Comparison of ENCODE assay signal across 8 mouse cellular contexts in genomic region chr2:3331071-3331703, GRCm38 (mm10). TPM values are rescaled to one million over a fixed set of nuclear protein-coding genes. Genes with fewer than 3 reads are reported as not detected.
DNase-seq lines count a peak whose midpoint lies in the region; ATAC-seq and TF ChIP-seq lines count a peak whose summit lies in the region.

No protein-coding gene starts in this region.

- no peak for TF ChIP-seq CTCF in left cerebral cortex, adult 2 months (IDR thresholded peaks at IDR 0.05)

- 88% methylated on average over 5 of the region's 5 CpGs for WGBS in embryonic facial prominence, embryonic 11.5 days
- WGBS in intestine, embryonic 14.5 days = 67% methylated on average over 5 of the region's 5 CpGs

- H3K4me2 ChIP-seq in embryonic facial prominence, embryonic 11.5 days (ENCODE audit: low read depth, low read length) = peak overlapping the region; percentile 69
- H3K4me2 ChIP-seq in intestine, embryonic 14.5 days (ENCODE audit: low read length) = peak overlapping the region; percentile 82

- H3K27ac ChIP-seq in left cerebral cortex, adult 2 months = no peak overlapping the region
- no peak overlapping the region for H3K27ac ChIP-seq in embryonic facial prominence, embryonic 11.5 days (replicated peaks; ENCODE audit: low read depth, low read length)
- no peak overlapping the region for H3K27ac ChIP-seq in intestine, embryonic 14.5 days (ENCODE audit: low read depth)

- H3K9me3 ChIP-seq in embryonic facial prominence, embryonic 11.5 days (replicated peaks; ENCODE audit: control insufficient read depth, low read length) = no peaks in the 10 kb centered on the region
- H3K9me3 ChIP-seq in intestine, embryonic 14.5 days (ENCODE audit: control insufficient read depth, low read length) = no peaks in the 10 kb centered on the region

- intact Hi-C loops in left cerebral cortex, adult 2 months (cut with DNase I) = no loop called here
- intact Hi-C loops in left cerebral cortex, postnatal 10 days (cut with DNase I) = no loop called here

- no peaks in the 10 kb centered on the region for H3K4me1 ChIP-seq in embryonic facial prominence, embryonic 11.5 days (ENCODE audit: control insufficient read depth, insufficient read depth, low read length)
- H3K4me1 ChIP-seq in intestine, embryonic 14.5 days (replicated peaks; ENCODE audit: control insufficient read depth, insufficient read depth, low read length) = peaks cover 15% of the 10 kb centered on the region

- peak overlapping the region; percentile 94 for H3K4me3 ChIP-seq in left cerebral cortex, adult 2 months
- H3K4me3 ChIP-seq in embryonic facial prominence, embryonic 11.5 days (ENCODE audit: low read depth, low read length) = no peak overlapping the region; the same call in 1 of the 2 replicates
- peak overlapping the region; percentile 76 for H3K4me3 ChIP-seq in intestine, embryonic 14.5 days (ENCODE audit: low read depth, low read length)

- no peak for ATAC-seq in embryonic facial prominence, embryonic 11.5 days (replicated peaks; ENCODE audit: insufficient number of reproducible peaks, low FRiP score, low TSS enrichment, low read depth)
- no peak for ATAC-seq in intestine, embryonic 14.5 days (replicated peaks; ENCODE audit: low FRiP score, low TSS enrichment, low read depth)

- no peaks in the 10 kb centered on the region; the same call in none of the 2 replicates for H3K36me3 ChIP-seq in embryonic facial prominence, embryonic 11.5 days (replicated peaks; ENCODE audit: control insufficient read depth, insufficient read depth, low read depth, low read length)
- peaks cover 28% of the 10 kb centered on the region for H3K36me3 ChIP-seq in intestine, embryonic 14.5 days (ENCODE audit: control insufficient read depth, insufficient read depth, low read length)

- H3K9ac ChIP-seq in embryonic facial prominence, embryonic 11.5 days (replicated peaks; ENCODE audit: low read length) = no peak overlapping the region; the same call in 1 of the 2 replicates
- H3K9ac ChIP-seq in intestine, embryonic 14.5 days (ENCODE audit: low read length) = peak overlapping the region; percentile 79

- no peaks in the 10 kb centered on the region for H3K27me3 ChIP-seq in embryonic facial prominence, embryonic 11.5 days (ENCODE audit: control insufficient read depth, insufficient read depth, low read length)
- peaks cover 7% of the 10 kb centered on the region; the same call in 1 of the 2 replicates for H3K27me3 ChIP-seq in intestine, embryonic 14.5 days (replicated peaks; ENCODE audit: control insufficient read depth, insufficient read depth, low read length)

- no peak for DNase-seq in left cerebral cortex, adult 2 months (ENCODE audit: extremely low spot score in 1 of 2, low spot score in 2 of 2)
- no peak for DNase-seq in left cerebral cortex, postnatal 10 days (ENCODE audit: extremely low spot score in 1 of 2, low spot score in 2 of 2)
- DNase-seq in embryonic facial prominence, embryonic 11.5 days (ENCODE audit: low spot score) = no peak
- DNase-seq in intestine, embryonic 14.5 days (ENCODE audit: low spot score) = no peak
- peak; percentile 9 for DNase-seq in naive thymus-derived CD4-positive, alpha-beta T cell, adult 2 months (ENCODE audit: low read depth)
- no peak for DNase-seq in left cerebral cortex, adult 18-20 months (ENCODE audit: low spot score in 2 of 2)
- no peak for DNase-seq in thymus, postnatal 25 days
- no peak for DNase-seq in spleen, postnatal 4 days (ENCODE audit: low spot score in 2 of 2)

RNA-seq across cellular contexts. Expression of gene Rpp38, which starts 1.3 kb away (rescaled TPM):
- total RNA-seq in left cerebral cortex, adult 2 months (2021) = 1 to 10 TPM; 8.3 to 9.0 TPM
- 1 to 10 TPM; 7.3 to 8.0 TPM for total RNA-seq in left cerebral cortex, postnatal 10 days (2021)
- 22.2 and 22.4 TPM in 2 replicates for polyA plus RNA-seq in embryonic facial prominence, embryonic 11.5 days (2014; fragmentation: Nextera tagmentation; extraction: Ambion mirVana)
- 28.3 and 36.5 TPM in 2 replicates for polyA plus RNA-seq in intestine, embryonic 14.5 days (2014; fragmentation: Nextera tagmentation; extraction: Ambion mirVana)
- 10 to 100 TPM in 1 of 2 experiments, 1 to 10 TPM in 1; 7.7 to 10.4 TPM for total RNA-seq in left cerebral cortex, adult 18-20 months (2021)

RNA-seq across cellular contexts. Expression of gene Acbd7, which starts 4.8 kb away (rescaled TPM):
- total RNA-seq in left cerebral cortex, adult 2 months (2021) = 1 to 10 TPM in 1 of 2 experiments, not detected in 1; 1.2 TPM
- total RNA-seq in left cerebral cortex, postnatal 10 days (2021) = 1 to 10 TPM; 1.7 to 1.9 TPM
- polyA plus RNA-seq in embryonic facial prominence, embryonic 11.5 days (2014; fragmentation: Nextera tagmentation; extraction: Ambion mirVana) = 0.43 and 0.74 TPM in 2 replicates
- 0.75 and 0.76 TPM in 2 replicates for polyA plus RNA-seq in intestine, embryonic 14.5 days (2014; fragmentation: Nextera tagmentation; extraction: Ambion mirVana)
- 1 to 10 TPM in 1 of 2 experiments, under 1 TPM in 1; 0.96 to 1.3 TPM for total RNA-seq in left cerebral cortex, adult 18-20 months (2021)

RNA-seq across cellular contexts. Expression of gene Nmt2, which starts 47.2 kb away (rescaled TPM):
- 10 to 100 TPM; 94.3 to 99.9 TPM for total RNA-seq in left cerebral cortex, adult 2 months (2021)
- total RNA-seq in left cerebral cortex, postnatal 10 days (2021) = 10 to 100 TPM; 77.6 to 85.1 TPM
- polyA plus RNA-seq in embryonic facial prominence, embryonic 11.5 days (2014; fragmentation: Nextera tagmentation; extraction: Ambion mirVana) = 46.0 and 46.1 TPM in 2 replicates
- 49.9 and 51.0 TPM in 2 replicates for polyA plus RNA-seq in intestine, embryonic 14.5 days (2014; fragmentation: Nextera tagmentation; extraction: Ambion mirVana)
- 100 to 1,000 TPM in 1 of 2 experiments, 10 to 100 TPM in 1; 99.5 to 103 TPM for total RNA-seq in left cerebral cortex, adult 18-20 months (2021)
